Mouse (Mus musculus): ENCODE data around the gene Lfng.

- TF ChIP-seq POLR2A (IDR thresholded peaks at IDR 0.05; ENCODE audit: insufficient read depth, low read depth, low read length) (no peak), CTCF (IDR thresholded peaks at IDR 0.05; ENCODE audit: insufficient read depth, low read depth, low read length) (0 out of 2 replicates have a peak, but pooled peaks have one; percentile 12)
These were observed 36.8 kb upstream of the Lfng start for GRCm38 (mm10) chr5:140570223-140570870.
